Mouse (Mus musculus): Measurements from ENCODE around the gene Tex38. TPM values are rescaled to one million over a fixed set of nuclear protein-coding genes. Genes with fewer than 3 reads are reported as not detected.

The Tex38 gene
- polyA plus RNA-seq, 1 experiment from 2014 or later: not detected

DNA sequence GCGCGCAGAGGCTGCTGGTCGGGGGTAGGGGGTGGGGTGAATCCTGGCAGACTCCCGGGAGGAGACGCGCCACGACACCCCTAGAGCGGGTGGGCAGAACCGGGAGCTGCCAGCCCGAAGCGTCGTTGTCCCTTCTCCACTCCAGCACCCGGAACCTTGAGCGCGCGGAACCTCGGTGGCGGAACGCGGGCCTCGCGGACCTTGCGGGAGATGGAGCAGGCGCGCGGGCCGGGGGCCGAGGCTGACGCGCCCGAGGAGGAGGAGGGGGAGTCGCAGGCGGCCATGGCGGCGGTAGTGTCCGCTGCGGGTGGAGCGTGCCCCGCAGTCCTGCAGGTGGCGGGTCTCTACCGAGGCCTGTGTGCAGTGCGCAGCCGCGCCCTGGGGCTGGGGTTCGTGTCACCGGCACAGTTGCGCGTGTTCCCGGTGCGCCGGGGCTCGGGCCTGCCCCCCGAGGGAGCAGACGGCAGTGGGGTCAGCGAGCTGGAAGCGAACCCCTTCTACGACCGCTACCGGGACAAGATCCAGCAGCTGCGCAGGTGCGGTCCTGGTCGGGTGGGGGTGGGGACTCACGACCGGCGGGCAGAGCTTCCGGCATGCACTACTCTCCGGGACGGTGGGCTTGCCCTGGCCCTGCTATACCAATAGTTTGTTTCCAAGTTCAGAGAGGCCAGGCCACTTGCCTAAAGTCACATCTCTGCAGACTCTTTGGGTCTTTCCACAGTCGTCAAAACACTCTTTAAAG, 4.1 kb upstream of the Tex38 start, which contains the start of gene Atpaf1:
Gene Atpaf1, plus strand, starts transcription at position 44 of the 742 bp plus-strand sequence.
- ATAC-seq (ENCODE audit: low read depth): peak; percentile 74
- WGBS (ENCODE audit: insufficient replicate concordance): under 1% methylated on average over 63 of the region's 69 CpGs
- Histone ChIP-seq H3K9ac (ENCODE audit: low read depth, low read length) (peak within 1 kb of the TSS; percentile 78), H3K4me3 (ENCODE audit: low read depth, low read length) (peak within 1 kb of the TSS; percentile 79), H3K4me1 (ENCODE audit: control insufficient read depth, low read depth, low read length) (peaks cover 15% of the 10 kb centered on the region), H3K4me2 (ENCODE audit: low read depth, low read length) (peak within 1 kb of the TSS; percentile 92), H3K36me3 (ENCODE audit: control insufficient read depth, insufficient read depth) (no peaks in the 10 kb centered on the region), H3K27ac (ENCODE audit: low read length) (peak within 1 kb of the TSS; percentile 50), H3K27me3 (ENCODE audit: control insufficient read depth, insufficient read depth, low read depth, low read length) (no peaks in the 10 kb centered on the region), H3K9me3 (replicated peaks; ENCODE audit: control insufficient read depth, low read length) (no peaks in the 10 kb centered on the region)

DNA sequence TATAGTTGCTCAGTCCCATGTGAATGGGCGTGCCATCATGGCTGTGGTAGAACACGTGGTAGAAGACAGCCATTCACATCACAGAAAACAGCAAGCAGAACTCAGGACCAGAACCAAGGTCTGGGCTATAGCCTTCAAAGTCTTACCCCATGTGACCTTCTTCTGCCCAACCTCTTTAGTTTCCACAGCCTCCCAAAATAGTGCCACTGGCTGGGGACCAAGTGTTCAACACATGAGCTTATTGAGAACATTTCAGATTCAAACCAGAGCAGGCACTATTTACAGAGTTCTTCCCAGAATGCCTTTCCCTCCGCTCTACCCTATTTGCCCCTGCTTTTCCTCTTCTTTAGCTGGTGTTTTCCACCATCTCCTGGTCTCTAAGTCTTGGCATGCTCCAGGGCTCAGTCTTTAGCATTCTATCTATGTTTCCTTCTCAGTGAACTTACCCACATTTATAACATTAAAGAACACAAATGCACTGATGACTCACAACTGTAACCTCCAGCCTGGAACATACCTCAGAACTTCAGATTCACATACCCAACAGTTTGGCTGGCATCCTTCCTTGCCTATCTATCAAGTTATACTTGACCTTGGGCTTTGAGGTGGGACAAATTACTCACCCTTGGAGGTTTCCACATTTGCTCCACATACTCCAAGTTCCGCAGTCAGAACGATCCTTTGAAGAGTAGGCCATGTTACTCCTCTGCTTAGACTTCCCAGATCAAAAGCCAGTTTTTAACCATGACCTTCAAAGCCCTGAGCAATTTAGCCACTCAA, 1.4 kb upstream of the Tex38 start:
- H3K9ac ChIP-seq (ENCODE audit: low read depth, low read length): no peak overlapping the region
- H3K27ac ChIP-seq (ENCODE audit: low read length): no peak overlapping the region
- peaks cover 15% of the 10 kb centered on the region for H3K4me1 ChIP-seq (ENCODE audit: control insufficient read depth, low read depth, low read length)
- H3K4me3 ChIP-seq (ENCODE audit: low read depth, low read length): no peak overlapping the region
- H3K27me3 ChIP-seq (ENCODE audit: control insufficient read depth, insufficient read depth, low read depth, low read length): no peaks in the 10 kb centered on the region
- 70% methylated on average over 5 of the region's 5 CpGs for WGBS (ENCODE audit: insufficient replicate concordance)
- H3K4me2 ChIP-seq (ENCODE audit: low read depth, low read length): no peak overlapping the region
- H3K36me3 ChIP-seq (ENCODE audit: control insufficient read depth, insufficient read depth): no peaks in the 10 kb centered on the region
- ATAC-seq (ENCODE audit: low read depth): no peak
- H3K9me3 ChIP-seq (replicated peaks; ENCODE audit: control insufficient read depth, low read length): no peaks in the 10 kb centered on the region

- Histone ChIP-seq H3K36me3 (ENCODE audit: control insufficient read depth, insufficient read depth) (no peaks in the 10 kb centered on the region), H3K4me3 (ENCODE audit: low read depth, low read length) (no peak overlapping the region), H3K9me3 (replicated peaks; ENCODE audit: control insufficient read depth, low read length) (no peaks in the 10 kb centered on the region), H3K4me2 (ENCODE audit: low read depth, low read length) (no peak overlapping the region), H3K27ac (ENCODE audit: low read length) (no peak overlapping the region), H3K27me3 (ENCODE audit: control insufficient read depth, insufficient read depth, low read depth, low read length) (no peaks in the 10 kb centered on the region), H3K4me1 (ENCODE audit: control insufficient read depth, low read depth, low read length) (peaks cover 8% of the 10 kb centered on the region), H3K9ac (ENCODE audit: low read depth, low read length) (no peak overlapping the region)
- ATAC-seq (ENCODE audit: low read depth): no peak
- WGBS (ENCODE audit: insufficient replicate concordance): 48% methylated on average over 6 of the region's 6 CpGs
Measured at GRCm38 (mm10) chr4:115780269-115780668, 549 bp downstream of the Tex38 start.

- no peak for ATAC-seq (ENCODE audit: low read depth)
- Histone ChIP-seq H3K9me3 (replicated peaks; ENCODE audit: control insufficient read depth, low read length) (no peaks in the 10 kb centered on the region), H3K27me3 (ENCODE audit: control insufficient read depth, insufficient read depth, low read depth, low read length) (no peaks in the 10 kb centered on the region), H3K9ac (ENCODE audit: low read depth, low read length) (no peak overlapping the region), H3K4me2 (ENCODE audit: low read depth, low read length) (no peak overlapping the region), H3K4me3 (ENCODE audit: low read depth, low read length) (no peak overlapping the region), H3K36me3 (ENCODE audit: control insufficient read depth, insufficient read depth) (peaks cover 6% of the 10 kb centered on the region; the same call in 1 of the 2 replicates), H3K27ac (ENCODE audit: low read length) (no peak overlapping the region), H3K4me1 (ENCODE audit: control insufficient read depth, low read depth, low read length) (no peaks in the 10 kb centered on the region)
- 68% methylated on average over 2 of the region's 2 CpGs for WGBS (ENCODE audit: insufficient replicate concordance)
Measured at GRCm38 (mm10) chr4:115777627-115778026, 3.2 kb downstream of the Tex38 start.

DNA sequence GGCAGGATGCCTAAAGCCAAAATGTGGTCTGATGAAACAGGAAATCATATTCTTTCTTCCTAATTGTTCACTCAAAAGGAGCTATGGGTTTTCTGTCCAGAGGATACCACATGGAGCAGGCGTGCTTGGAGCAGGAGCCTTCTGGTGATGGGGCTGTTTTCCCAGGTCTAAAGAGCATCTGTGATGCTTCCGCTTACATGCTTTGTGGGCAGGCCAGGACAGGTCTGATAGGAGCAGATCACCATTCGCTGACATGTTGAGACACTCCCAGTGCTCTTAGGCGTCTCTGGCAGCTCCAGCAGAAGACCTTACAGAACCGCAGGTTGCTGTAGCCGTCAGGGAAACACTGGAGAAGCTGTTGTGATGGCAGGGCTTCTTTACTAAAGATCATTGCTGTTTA, 5.8 kb downstream of the Tex38 start:
- ATAC-seq (ENCODE audit: low read depth): no peak

GRCm38 (mm10) chr4:115767647-115768467, 13.0 kb downstream of the Tex38 start:
- Histone ChIP-seq H3K27ac (ENCODE audit: low read length) (no peak overlapping the region), H3K4me1 (ENCODE audit: control insufficient read depth, low read depth, low read length) (no peaks in the 10 kb centered on the region), H3K4me3 (ENCODE audit: low read depth, low read length) (no peak overlapping the region), H3K27me3 (ENCODE audit: control insufficient read depth, insufficient read depth, low read depth, low read length) (no peaks in the 10 kb centered on the region), H3K9ac (ENCODE audit: low read depth, low read length) (no peak overlapping the region), H3K9me3 (replicated peaks; ENCODE audit: control insufficient read depth, low read length) (no peaks in the 10 kb centered on the region), H3K36me3 (ENCODE audit: control insufficient read depth, insufficient read depth) (peaks cover 5% of the 10 kb centered on the region), H3K4me2 (ENCODE audit: low read depth, low read length) (no peak overlapping the region)
- WGBS (ENCODE audit: insufficient replicate concordance): 70% methylated on average over 11 of the region's 11 CpGs
- no peak for ATAC-seq (ENCODE audit: low read depth)

More for the DNA sequence above, 5.8 kb downstream of the Tex38 start:
- Histone ChIP-seq H3K27ac (ENCODE audit: low read length) (no peak overlapping the region), H3K27me3 (ENCODE audit: control insufficient read depth, insufficient read depth, low read depth, low read length) (no peaks in the 10 kb centered on the region), H3K4me2 (ENCODE audit: low read depth, low read length) (no peak overlapping the region), H3K4me1 (ENCODE audit: control insufficient read depth, low read depth, low read length) (no peaks in the 10 kb centered on the region), H3K36me3 (ENCODE audit: control insufficient read depth, insufficient read depth) (peaks cover 6% of the 10 kb centered on the region; the same call in 1 of the 2 replicates), H3K9me3 (replicated peaks; ENCODE audit: control insufficient read depth, low read length) (no peaks in the 10 kb centered on the region), H3K9ac (ENCODE audit: low read depth, low read length) (no peak overlapping the region), H3K4me3 (ENCODE audit: low read depth, low read length) (no peak overlapping the region)
- WGBS (ENCODE audit: insufficient replicate concordance): 73% methylated on average over 6 of the region's 6 CpGs

DNA sequence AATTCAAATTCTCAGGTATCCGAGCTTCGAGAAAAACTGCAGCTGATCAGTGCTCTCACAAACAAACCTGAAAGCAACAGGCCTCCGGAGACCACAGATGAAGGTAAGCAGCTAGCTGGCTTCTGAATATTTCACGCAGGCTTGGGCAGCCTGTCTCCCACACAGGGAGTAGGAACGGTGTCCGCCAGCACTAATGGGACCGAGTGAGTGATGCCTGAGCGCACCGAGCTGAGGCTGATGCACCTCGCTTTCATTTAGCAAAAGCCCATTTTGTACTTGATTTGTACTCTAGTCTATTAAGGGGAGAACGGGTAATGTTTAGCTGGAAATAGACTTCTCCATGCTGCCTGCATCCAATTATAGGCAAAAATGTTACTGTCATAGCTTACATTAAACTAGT, 16.2 kb downstream of the Tex38 start:
- Histone ChIP-seq H3K36me3 (ENCODE audit: control insufficient read depth, insufficient read depth) (peaks cover 11% of the 10 kb centered on the region), H3K4me1 (ENCODE audit: control insufficient read depth, low read depth, low read length) (no peaks in the 10 kb centered on the region), H3K4me3 (ENCODE audit: low read depth, low read length) (no peak overlapping the region), H3K27me3 (ENCODE audit: control insufficient read depth, insufficient read depth, low read depth, low read length) (no peaks in the 10 kb centered on the region), H3K9ac (ENCODE audit: low read depth, low read length) (no peak overlapping the region), H3K27ac (ENCODE audit: low read length) (no peak overlapping the region), H3K9me3 (replicated peaks; ENCODE audit: control insufficient read depth, low read length) (no peaks in the 10 kb centered on the region), H3K4me2 (ENCODE audit: low read depth, low read length) (no peak overlapping the region)
- 88% methylated on average over 11 of the region's 11 CpGs for WGBS (ENCODE audit: insufficient replicate concordance)
- no peak for ATAC-seq (ENCODE audit: low read depth)

DNA sequence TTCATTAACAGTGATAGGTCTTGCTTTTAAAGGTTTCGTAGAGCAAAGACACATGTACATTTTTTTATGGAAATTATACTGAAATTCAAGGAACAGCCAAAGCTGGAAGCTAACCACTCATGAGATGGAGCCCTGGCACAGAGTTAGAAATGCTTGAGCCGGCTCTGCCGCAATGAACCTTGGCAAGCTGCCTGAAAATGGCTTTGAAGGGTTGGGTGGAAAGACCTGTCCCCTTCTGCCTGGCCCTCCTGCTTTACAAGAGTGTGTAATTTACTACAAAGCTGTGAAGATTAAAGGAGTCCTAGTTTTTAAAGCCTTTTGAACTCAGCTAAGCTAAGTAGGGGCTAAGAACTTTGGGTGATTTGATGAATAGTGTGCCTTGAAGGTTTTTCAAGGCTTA, 19.6 kb downstream of the Tex38 start:
- 71% methylated on average over 3 of the region's 3 CpGs for WGBS (ENCODE audit: insufficient replicate concordance)
- Histone ChIP-seq H3K9ac (ENCODE audit: low read depth, low read length) (no peak overlapping the region), H3K4me3 (ENCODE audit: low read depth, low read length) (no peak overlapping the region), H3K27me3 (ENCODE audit: control insufficient read depth, insufficient read depth, low read depth, low read length) (no peaks in the 10 kb centered on the region), H3K4me2 (ENCODE audit: low read depth, low read length) (no peak overlapping the region), H3K36me3 (ENCODE audit: control insufficient read depth, insufficient read depth) (peaks cover 15% of the 10 kb centered on the region), H3K27ac (ENCODE audit: low read length) (no peak overlapping the region), H3K9me3 (replicated peaks; ENCODE audit: control insufficient read depth, low read length) (no peaks in the 10 kb centered on the region), H3K4me1 (ENCODE audit: control insufficient read depth, low read depth, low read length) (no peaks in the 10 kb centered on the region)
- no peak for ATAC-seq (ENCODE audit: low read depth)

Measured in liver, embryonic 16.5 days (tissue).